In the genomic region with DNA sequence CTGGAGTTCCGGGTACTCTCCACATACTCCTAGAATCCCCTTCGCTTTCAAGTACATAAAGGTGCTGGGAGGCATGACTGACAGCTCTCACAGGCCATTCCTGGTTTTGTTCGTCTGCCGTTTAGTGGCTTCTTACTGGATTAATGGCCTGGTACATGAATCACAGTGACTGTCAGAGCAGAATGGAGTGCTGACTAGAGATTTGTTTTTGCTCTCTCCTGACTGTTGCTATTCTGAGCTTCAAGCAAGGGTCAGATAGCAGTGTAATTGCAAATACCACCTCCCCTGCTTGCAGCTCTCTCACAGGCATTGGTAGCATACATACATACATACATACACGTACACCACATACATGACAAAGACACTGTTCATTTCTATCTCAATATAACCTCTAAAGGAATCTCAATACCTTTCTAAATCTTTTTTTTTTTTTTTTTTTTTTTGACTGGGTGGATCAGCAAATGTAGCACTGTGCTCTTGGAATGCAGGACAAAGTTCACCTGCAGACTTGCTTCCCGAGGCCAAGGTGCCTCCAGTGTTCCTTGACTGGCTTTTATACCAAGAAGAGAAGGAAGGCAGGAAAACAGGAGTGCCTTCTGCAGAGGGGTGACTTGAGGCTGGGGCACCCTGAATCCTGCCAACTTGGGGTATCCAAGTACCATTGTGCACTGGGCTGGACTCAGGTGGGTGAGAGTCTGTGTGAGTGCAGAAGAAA, we compare ENCODE assay signal across 19 mouse cellular contexts. TPM values are rescaled to one million over a fixed set of nuclear protein-coding genes. Genes with fewer than 3 reads are reported as not detected.
DNase-seq lines count a peak whose midpoint lies in the region; ATAC-seq and TF ChIP-seq lines count a peak whose summit lies in the region.
"Had no signal": no experiment of that assay in that cellular context is flagged by ENCODE, and none has a peak within 500 bp of the region (broad histone marks: within the 10 kb centered on the region; RNA-seq: fewer than 3 reads in every experiment).

No protein-coding gene starts in this region.

- no peaks in the 10 kb centered on the region for H3K9me3 ChIP-seq in heart, embryonic 15.5 days (replicated peaks)
- no peaks in the 10 kb centered on the region for H3K9me3 ChIP-seq in heart, postnatal 0 days (replicated peaks; ENCODE audit: control insufficient read depth, low read length)
- H3K9me3 ChIP-seq: embryonic facial prominence, embryonic 10.5 days; forebrain, embryonic 15.5 days; G1E; hindbrain, embryonic 13.5 days; neural tube, embryonic 12.5 days; stomach, embryonic 15.5 days had no signal

- no peak for TF ChIP-seq CTCF in heart, postnatal 0 days (IDR thresholded peaks at IDR 0.05; ENCODE audit: low read depth)
- no peak for TF ChIP-seq CTCF in small intestine, adult 2 months (IDR thresholded peaks at IDR 0.05; ENCODE audit: extremely low read depth, insufficient read length, insufficient replicate concordance, low read depth, low read length)

- ATAC-seq in heart, embryonic 15.5 days (replicated peaks; ENCODE audit: insufficient number of reproducible peaks, insufficient read depth, low FRiP score, low read depth): peak; percentile 55
- peak; percentile 86 for ATAC-seq in heart, postnatal 0 days (ENCODE audit: insufficient read depth, low read depth)
- ATAC-seq: CD4-positive, CD25-positive, alpha-beta regulatory T cell, adult 4 months; forebrain, embryonic 15.5 days had no signal

- H3K4me1 ChIP-seq in heart, embryonic 15.5 days (replicated peaks): peaks cover 8% of the 10 kb centered on the region
- no peaks in the 10 kb centered on the region for H3K4me1 ChIP-seq in heart, postnatal 0 days (ENCODE audit: control insufficient read depth, insufficient read depth)
- peaks cover 2% of the 10 kb centered on the region; the same call in 1 of the 2 replicates for H3K4me1 ChIP-seq in small intestine, adult 2 months (ENCODE audit: control insufficient read depth, insufficient read depth, insufficient read length, low read length)
- H3K4me1 ChIP-seq: embryonic facial prominence, embryonic 10.5 days; forebrain, embryonic 15.5 days; hindbrain, embryonic 13.5 days; neural tube, embryonic 12.5 days; stomach, embryonic 15.5 days had no signal

- no peak overlapping the region for H3K4me2 ChIP-seq in heart, embryonic 15.5 days
- H3K4me2 ChIP-seq in heart, postnatal 0 days (ENCODE audit: low read depth, low read length): no peak overlapping the region
- H3K4me2 ChIP-seq: forebrain, embryonic 15.5 days; hindbrain, embryonic 13.5 days; neural tube, embryonic 12.5 days; stomach, embryonic 15.5 days had no signal

- no peaks in the 10 kb centered on the region for H3K27me3 ChIP-seq in heart, embryonic 15.5 days
- H3K27me3 ChIP-seq in heart, postnatal 0 days (ENCODE audit: control insufficient read depth, insufficient read depth, low read length): no peaks in the 10 kb centered on the region
- no peaks in the 10 kb centered on the region; the same call in 1 of the 2 replicates for H3K27me3 ChIP-seq in small intestine, adult 2 months (ENCODE audit: control insufficient read depth, insufficient read depth, low read length)
- H3K27me3 ChIP-seq: forebrain, embryonic 15.5 days; hindbrain, embryonic 13.5 days; neural tube, embryonic 12.5 days; stomach, embryonic 15.5 days had no signal

- no peaks in the 10 kb centered on the region for H3K36me3 ChIP-seq in heart, embryonic 15.5 days
- H3K36me3 ChIP-seq in heart, postnatal 0 days (replicated peaks; ENCODE audit: control insufficient read depth, insufficient read depth, low read length): no peaks in the 10 kb centered on the region
- H3K36me3 ChIP-seq in small intestine, adult 2 months (ENCODE audit: control insufficient read depth, insufficient read depth, low read length): no peaks in the 10 kb centered on the region
- H3K36me3 ChIP-seq: embryonic facial prominence, embryonic 10.5 days; forebrain, embryonic 15.5 days; G1E; hindbrain, embryonic 13.5 days; neural tube, embryonic 12.5 days; stomach, embryonic 15.5 days had no signal

- no peak for TF ChIP-seq EP300 in heart, postnatal 0 days (IDR thresholded peaks at IDR 0.05; ENCODE audit: low read depth)

- no peak overlapping the region for H3K4me3 ChIP-seq in heart, embryonic 15.5 days
- no peak overlapping the region for H3K4me3 ChIP-seq in heart, postnatal 0 days (ENCODE audit: low read depth, low read length)
- peak overlapping the region; percentile 47 for H3K4me3 ChIP-seq in small intestine, adult 2 months (ENCODE audit: low read depth, low read length)
- H3K4me3 ChIP-seq: embryonic facial prominence, embryonic 10.5 days; forebrain, embryonic 15.5 days; hindbrain, embryonic 13.5 days; neural tube, embryonic 12.5 days; stomach, embryonic 15.5 days had no signal

- WGBS in heart, embryonic 15.5 days: 45% methylated on average over 6 of the region's 6 CpGs
- 30% methylated on average over 6 of the region's 6 CpGs for WGBS in heart, postnatal 0 days
- 56% methylated on average over 6 of the region's 6 CpGs for WGBS in small intestine, adult 2 months

- no peak for DNase-seq in heart, postnatal 36 days
- DNase-seq in heart, postnatal 0 days (ENCODE audit: low spot score): peak; percentile 19
- DNase-seq in kidney, adult 8-10 months: peak; percentile 38 to 46
- no peak for DNase-seq in urinary bladder, postnatal 10 days (ENCODE audit: low spot score)
- DNase-seq in cerebellum, postnatal 4 days (ENCODE audit: low spot score in 2 of 2): no peak
- DNase-seq: cerebellum, adult 11 months; cerebellum, postnatal 36 days; lung, adult 18-20 months; lung, postnatal 36 days; spleen, adult 18-20 months had no signal

- no peak overlapping the region for H3K9ac ChIP-seq in heart, embryonic 15.5 days
- H3K9ac ChIP-seq in heart, postnatal 0 days (replicated peaks; ENCODE audit: low read depth, low read length): no peak overlapping the region
- H3K9ac ChIP-seq: forebrain, embryonic 15.5 days; hindbrain, embryonic 13.5 days; neural tube, embryonic 12.5 days; stomach, embryonic 15.5 days had no signal

- intact Hi-C loops in heart, postnatal 36 days (cut with DNase I): no loop called here

- no peak for TF ChIP-seq POLR2A in small intestine, adult 2 months (IDR thresholded peaks at IDR 0.05; ENCODE audit: low read depth, low read length)

- peak overlapping the region; percentile 80 for H3K27ac ChIP-seq in heart, embryonic 15.5 days
- H3K27ac ChIP-seq in heart, postnatal 0 days (ENCODE audit: low read depth): peak overlapping the region; percentile 81
- H3K27ac ChIP-seq in small intestine, adult 2 months (ENCODE audit: insufficient read depth, low read depth, low read length): peak overlapping the region; percentile 74
- H3K27ac ChIP-seq: embryonic facial prominence, embryonic 10.5 days; forebrain, embryonic 15.5 days; hindbrain, embryonic 13.5 days; neural tube, embryonic 12.5 days; stomach, embryonic 15.5 days had no signal

RNA-seq across cellular contexts. Expression of gene Sepsecs, which starts 18.4 kb away (rescaled TPM):
- 5.1 and 6.6 TPM in 2 replicates for polyA plus RNA-seq in heart, embryonic 15.5 days (2015; fragmentation: Nextera tagmentation; extraction: Ambion mirVana)
- total RNA-seq in heart, postnatal 36 days (2021): 1 to 10 TPM; 4.6 to 7.2 TPM
- total RNA-seq in heart, postnatal 0 days (2014; rRNA removed; ENCODE audit: low replicate concordance): 6.5 and 6.9 TPM in 2 replicates
- 4.9 and 5.7 TPM in 2 replicates for polyA plus RNA-seq in heart, postnatal 0 days (2015; fragmentation: Nextera tagmentation; extraction: Ambion mirVana)
- polyA plus RNA-seq in small intestine, adult 2 months (2012; rRNA removed): 1.9 and 4.1 TPM in 2 replicates

RNA-seq across cellular contexts. Expression of gene Pi4k2b, which starts 53.5 kb away (rescaled TPM):
- polyA plus RNA-seq in heart, embryonic 15.5 days (2015; fragmentation: Nextera tagmentation; extraction: Ambion mirVana): 6.3 and 8.7 TPM in 2 replicates
- 1 to 10 TPM; 2.6 to 2.7 TPM for total RNA-seq in heart, postnatal 36 days (2021)
- total RNA-seq in heart, postnatal 0 days (2014; rRNA removed; ENCODE audit: low replicate concordance): 1.7 and 16.3 TPM in 2 replicates
- 3.0 and 3.6 TPM in 2 replicates for polyA plus RNA-seq in heart, postnatal 0 days (2015; fragmentation: Nextera tagmentation; extraction: Ambion mirVana)
- 62.1 and 149 TPM in 2 replicates for polyA plus RNA-seq in small intestine, adult 2 months (2012; rRNA removed)

Comparison
In these comparisons a context has a peak if more than half of its experiments do, and no peak if none do; other contexts are left out.
1. DNase-seq: peak in heart, postnatal 0 days (single experiment) and kidney, adult 8-10 months (2 of 2); none in heart, postnatal 36 days (0 of 2), urinary bladder, postnatal 10 days (single experiment) and cerebellum, postnatal 4 days (0 of 2).
2. Peak in every context shown above with its lines, with median percentiles within 50 percentile points of each other: H3K27ac ChIP-seq.